Mouse (Mus musculus) E14TG2a.4 (cell line): ENCODE data around the gene Rell1.

Experiments
- CTCF ChIP-seq: conservative IDR thresholded peaks from 2 replicates; pipeline ENCODE4 v1.5.1; 2014; ENCODE audit warnings: low read length
- POU5F1 ChIP-seq: IDR thresholded peaks from 2 replicates; pipeline ENCODE4 v1.6.1; 2014; ENCODE audit warnings: low read length, borderline replicate concordance

GRCm38 (mm10) chr5:63925035-63925628 lies 43.6 kb downstream of the Rell1 start:
- no peak for TF ChIP-seq CTCF
- TF ChIP-seq POU5F1 = no peak
